Mouse (Mus musculus): ENCODE measurements at regions not wholly inside any gene's neighbourhood (a gene's known extent, or its start where the extent isn't known, plus 50 kb on each side); places are given as distances from the start of the nearest gene placed in this dataset.

DNA sequence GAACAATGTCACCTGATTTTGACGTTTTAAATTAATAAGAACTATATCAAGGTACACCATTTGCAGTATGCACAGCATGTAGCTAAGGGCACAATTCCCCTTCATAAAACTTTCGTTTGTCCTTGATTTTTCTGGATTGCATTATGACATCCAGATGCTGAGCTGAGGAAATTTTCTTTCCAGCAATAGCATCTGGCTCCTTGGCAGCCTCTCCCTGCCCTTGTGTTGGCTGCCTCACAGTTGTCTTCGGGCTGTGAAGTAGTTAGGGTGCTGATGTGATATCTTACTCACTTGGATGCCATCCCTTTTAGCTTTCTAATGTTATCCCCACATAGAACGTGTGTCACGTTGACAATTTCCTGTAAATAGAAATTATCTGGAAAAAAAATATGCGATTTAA, 729.2 kb downstream of the Dach1 start:
- DNase-seq, result no peak

DNA sequence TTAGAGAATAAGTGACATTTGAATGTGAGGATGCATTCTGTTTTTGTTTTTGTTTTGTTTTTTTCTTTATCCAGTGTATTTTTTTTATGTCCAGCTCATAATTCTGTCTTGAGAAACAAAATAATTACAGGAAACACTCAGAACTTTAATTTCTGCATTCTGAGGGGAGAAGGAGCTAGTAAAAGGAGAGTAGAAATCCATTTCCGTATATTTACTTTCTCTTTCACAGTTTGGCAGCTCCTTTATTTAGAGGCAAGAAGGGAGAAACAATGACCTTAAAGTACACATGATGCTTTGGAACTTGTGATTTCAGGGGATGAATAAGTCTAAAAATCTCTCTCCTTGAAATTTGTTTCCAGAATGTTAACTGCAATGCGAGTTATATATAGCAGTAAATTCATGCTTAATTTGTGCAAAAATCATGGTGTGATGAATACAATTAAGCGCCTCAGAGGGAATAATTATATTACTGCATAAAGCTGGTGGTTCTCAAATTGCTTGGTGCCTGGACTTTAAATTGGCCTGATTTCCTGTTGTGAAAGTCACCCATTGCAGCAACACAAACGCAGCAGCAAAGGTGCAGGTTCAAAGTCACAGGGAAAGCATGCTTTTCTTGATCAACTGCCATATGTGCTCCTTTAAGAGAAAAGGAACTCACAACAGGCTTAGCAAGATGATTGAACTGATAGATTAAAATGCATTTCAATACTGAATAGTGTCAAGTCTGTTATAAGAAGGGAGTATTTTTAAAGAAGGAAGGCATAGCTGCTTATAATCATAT, 733.9 kb downstream of the Dach1 start:
- DNase-seq, result no peak

DNA sequence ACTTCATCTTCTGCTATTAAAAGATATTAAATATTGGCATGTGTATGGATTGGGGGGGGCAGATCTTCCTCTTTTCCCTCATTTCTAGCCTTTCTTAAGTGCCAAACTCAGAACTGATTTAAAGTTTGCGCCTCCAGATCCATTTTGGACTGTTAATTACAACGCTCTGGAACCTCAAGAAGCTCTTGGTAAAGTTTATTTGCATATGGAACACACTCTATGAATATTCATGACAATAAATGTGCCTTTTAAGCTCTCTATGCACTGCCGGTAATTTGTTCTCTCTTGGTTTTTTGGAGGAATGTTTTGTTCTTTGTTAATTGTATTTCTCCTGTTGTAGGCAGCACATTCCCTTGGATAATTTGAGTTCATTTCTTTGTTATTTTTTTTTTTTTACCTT, 738.3 kb downstream of the Dach1 start:
- no peak for DNase-seq

DNA sequence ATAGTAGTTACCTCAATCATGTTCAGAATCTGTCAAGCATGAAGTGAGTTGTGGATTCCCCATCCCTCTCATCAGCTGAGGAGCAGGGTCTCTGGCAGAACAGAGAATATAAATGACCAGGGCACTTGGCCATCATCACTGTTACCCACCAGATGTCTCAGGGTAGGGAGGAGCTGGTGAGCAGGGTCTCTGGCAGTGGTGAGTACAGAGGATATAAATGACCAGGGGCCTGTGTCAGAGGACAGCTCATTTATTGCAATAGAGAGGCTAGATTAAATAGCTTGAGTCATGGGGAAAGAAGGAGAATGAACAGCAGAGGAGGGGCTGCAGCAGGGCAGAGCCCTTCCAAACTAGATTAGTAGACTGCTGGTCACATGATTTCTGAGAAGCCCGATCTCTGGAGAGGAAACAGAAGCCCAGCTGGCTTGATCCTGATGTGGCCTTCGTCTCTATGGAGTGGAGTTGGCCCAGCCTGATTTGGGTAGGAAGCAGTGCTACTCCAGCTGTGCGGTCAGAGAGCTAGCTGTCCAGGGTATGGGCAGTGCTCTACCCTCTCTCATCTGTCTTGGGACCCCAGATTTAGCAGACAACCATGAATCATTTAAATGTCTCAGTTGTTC, 766.3 kb downstream of the Dach1 start:
- DNase-seq, result no peak

DNA sequence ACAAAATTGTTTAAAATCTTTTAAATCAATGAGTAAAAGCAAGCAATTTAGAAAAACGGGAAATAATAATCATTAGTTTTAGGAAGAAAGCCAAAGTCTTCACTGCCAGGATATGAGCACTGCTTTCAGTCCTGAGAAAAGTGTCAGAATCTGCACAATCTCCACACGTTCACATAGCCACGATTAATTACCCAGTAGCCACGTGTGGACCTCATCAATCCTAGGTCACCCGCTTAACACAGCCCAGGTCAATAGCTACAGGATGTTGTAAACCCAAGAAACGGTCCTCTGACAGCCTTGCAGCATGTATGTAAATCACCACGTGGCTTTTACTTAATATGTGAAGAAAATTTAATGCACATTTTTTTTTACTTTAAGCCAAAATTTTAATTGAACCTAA, 773.2 kb downstream of the Dach1 start:
- no peak for DNase-seq

DNA sequence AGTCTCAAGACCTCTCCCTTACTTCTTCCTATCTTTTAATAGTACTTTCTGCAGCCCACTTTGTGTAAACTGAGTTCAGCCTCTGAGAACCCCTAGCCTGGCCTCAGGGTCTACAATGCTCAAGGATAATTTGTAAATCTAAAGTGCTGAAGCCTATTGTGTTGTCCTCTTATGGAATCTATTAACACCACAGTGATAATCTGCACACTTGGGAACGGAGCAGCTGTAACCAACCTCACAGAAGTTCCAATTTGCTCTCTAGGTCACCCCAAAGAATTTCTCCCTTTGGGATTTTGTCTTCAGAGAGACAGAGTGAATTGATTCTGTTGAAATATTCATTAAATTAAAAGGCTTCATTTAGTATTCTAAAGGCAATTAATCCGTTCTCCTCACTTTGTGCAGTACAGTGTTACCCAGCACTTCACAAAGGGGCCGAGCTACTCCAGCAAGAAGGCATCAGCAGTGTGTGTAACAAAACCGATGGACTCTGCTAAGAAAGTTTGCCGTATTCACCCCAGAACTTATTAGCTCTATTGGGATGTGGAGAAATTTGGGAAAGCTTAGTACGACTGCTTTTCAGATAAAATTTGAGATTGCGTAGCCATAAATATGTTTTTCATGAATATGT, 773.7 kb downstream of the Dach1 start:
- no peak for DNase-seq

DNA sequence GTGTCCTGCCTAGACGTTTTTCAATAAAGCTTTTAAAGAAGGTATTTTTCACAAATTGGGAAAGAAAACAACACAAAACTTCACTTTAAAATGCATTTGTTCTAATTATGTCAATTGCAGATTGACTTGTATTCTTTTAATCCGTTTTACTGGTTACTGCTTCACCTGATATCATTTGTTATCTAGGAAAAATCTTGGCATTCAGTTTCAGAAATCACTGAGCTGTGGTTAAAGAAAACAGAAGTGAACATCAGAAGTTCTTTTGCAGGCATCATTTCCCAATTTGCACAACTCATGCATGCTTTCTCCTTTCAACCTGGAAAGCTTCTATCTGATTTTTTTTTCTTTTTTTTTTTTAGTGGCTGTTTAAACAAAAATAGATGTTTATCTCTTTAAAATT, 780.6 kb downstream of the Dach1 start:
- no peak for DNase-seq

DNA sequence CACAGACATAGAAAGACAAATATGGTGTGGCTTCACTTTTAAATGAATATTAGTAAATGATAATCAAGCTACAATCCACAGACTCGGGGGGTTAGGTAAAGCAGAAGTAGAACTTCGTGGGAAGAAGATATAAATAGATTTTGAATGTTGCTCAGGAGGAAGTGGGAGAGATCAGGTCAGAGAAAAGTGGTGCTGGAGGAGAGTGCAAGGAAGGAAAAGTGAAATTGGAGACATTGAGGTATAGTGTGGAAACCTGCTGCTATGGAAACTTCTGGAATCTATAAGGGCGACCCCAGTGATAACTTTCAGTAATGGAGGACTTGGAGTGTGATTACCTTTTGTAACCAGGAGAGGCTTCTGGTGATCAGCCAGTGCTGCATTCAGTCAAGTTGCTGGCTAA, 789.4 kb downstream of the Dach1 start:
- DNase-seq, result no peak

DNA sequence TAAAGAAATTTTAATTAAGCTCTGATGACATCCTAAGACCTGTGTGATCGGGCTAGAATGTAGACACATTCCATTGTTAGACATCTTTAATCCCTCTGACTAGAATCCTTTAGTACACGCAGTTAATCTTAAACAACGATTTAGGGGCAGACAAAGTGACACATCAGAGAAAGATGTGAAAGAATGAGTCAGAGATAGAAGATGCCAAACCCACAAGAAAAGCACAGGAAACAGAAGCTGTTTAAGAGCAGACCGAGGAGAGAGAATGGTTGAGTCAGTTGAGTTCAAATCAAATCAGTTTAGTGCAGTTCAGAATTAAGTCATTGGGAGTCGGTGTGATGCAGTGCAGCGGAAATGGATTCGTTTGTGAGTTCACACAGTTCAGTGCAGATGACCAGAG, 812.6 kb downstream of the Dach1 start:
- no peak for DNase-seq

DNA sequence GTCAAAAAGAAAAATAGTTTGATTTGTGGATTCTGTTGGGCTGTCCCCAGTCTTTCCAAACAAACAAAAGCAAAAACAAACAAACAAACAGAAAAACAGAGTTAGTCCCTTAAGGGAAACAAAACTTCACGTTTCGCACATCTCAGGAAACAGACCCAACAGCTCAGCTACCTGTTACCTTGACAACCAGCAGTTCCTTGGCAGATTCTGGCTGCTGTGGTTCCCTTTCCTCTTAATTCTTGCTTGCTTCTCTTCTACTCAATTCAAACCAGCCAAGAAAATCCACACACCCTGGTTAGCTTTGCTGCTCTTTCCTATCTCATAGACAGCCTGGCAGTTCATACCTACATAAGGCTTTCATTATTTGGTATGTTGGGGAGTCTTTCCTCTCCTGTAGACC, 821.6 kb downstream of the Dach1 start:
- DNase-seq, result no peak

DNA sequence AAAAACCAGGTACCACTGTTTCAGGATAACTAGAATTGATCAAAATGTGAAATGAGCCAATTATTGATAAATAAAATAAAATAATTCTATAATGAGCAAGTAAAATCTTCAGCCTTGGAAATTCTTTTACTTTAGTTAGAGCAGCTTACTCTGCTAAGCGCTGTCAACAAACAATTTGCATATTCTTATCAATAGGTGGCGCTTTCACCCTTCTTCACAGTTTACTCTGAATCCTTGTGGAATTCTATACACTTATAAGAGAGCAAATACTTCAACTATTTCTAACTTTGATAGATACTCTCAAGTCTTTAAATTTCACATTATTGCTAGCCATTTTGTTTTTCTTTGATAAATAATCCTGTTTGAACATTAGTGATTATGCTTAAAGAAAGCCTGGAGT, 812.5 kb upstream of the Klhl1 start:
- no peak for DNase-seq

DNA sequence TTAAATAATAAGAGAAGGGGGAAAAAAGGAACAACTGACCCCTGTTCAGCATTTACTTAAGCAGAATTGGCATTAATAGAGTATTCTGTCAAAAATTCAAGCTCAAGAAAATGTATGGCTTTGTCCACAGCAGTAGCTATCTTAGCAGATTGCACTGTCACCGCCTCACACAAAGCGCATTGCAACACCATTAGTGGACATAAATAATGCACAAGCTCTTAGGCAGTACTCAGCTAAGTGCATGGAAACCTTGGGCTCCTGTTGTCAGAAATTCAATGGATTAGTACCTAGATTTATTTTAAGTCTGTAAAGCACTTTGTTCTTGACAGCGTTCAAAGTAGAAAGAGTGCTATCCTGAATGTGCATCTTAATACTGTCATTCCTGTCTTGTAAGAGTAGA, 811.1 kb upstream of the Klhl1 start:
- DNase-seq, result no peak

DNA sequence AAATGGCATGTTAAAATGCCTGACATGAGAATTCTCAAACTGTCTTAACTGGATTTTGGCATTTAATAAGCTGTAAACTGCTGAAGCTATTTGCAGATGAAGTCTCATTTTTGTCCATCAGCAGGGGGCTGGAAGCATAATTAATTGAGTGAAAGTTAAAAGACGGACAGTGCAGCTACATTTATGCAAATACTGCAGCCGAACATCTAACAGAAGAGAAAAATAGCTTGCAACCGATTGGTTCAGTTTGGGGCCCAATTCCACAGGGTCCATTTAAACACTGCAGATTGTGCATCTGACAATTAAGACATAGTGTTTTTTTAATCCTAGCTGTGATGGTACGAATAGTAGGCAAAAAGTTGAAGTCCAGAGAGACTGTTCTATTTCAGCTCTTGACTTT, 774.2 kb upstream of the Klhl1 start:
- DNase-seq, result no peak

DNA sequence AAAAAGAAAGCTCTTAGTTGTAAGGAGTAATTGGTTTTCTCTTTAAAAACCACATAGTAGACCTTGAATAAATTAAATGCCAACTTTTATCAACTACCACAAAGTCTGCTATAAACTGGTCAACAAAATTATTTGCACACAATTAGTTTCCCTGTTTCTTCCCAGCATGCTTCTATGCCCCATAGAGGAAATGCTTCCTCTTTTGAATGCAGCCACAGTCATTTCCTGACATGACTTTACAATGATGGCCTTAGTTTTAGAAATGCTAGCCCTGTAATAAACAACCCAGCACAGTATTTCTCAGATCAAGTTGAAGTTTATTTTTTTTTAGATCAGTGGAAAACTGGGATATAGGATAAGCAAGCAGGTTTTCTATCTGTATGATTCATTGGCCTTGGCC, 768.5 kb upstream of the Klhl1 start:
- no peak for DNase-seq

DNA sequence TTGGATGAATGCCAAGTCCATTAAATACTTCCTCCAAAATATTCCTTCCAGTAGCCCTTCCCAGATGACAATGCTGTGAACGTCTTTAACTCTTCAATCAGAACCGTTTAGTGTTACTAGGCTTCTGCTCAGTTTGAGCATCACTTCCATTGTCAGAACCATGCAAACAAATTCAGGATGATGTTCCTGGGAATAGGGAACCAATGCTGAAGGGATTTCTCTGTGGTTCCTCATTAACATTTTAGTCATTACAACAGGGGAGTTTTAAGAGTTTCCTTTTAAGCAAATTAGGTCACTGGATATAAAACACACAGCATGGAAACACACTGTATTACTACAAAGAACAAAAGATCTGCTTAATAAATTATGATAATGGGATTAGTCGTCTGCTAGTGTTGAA, 739.6 kb upstream of the Klhl1 start:
- DNase-seq, result no peak
